Mouse (Mus musculus) kidney, postnatal 4 days (tissue): ENCODE results near the gene Nr2c1.

Experiments used
- DNase-seq, 2 experiments: peaks; one replicate each; pipeline ENCODE4 v3.0.0; 2021; ENCODE audit warnings: mixed read lengths in 2 of 2

Gene Nr2c1

GRCm38 (mm10) chr10:94147756-94148531 is at the start of gene Nr2c1:
Gene Nr2c1, plus strand, starts transcription at chr10:94148023.
- DNase-seq: peak; percentile 90 to 94

GRCm38 (mm10) chr10:94098100-94098499 is 49.7 kb upstream of the Nr2c1 start:
- DNase-seq: no peak

GRCm38 (mm10) chr10:94105498-94105897 is 42.3 kb upstream of the Nr2c1 start:
- DNase-seq: no peak

- DNase-seq: peak in 1 of 2 experiments; percentile 21
These were observed 40.7 kb upstream of the Nr2c1 start for GRCm38 (mm10) chr10:94107168-94107567.

- no peak for DNase-seq
These were observed 40.2 kb upstream of the Nr2c1 start for GRCm38 (mm10) chr10:94107607-94108006.

GRCm38 (mm10) chr10:94108791-94109190 is 39.0 kb upstream of the Nr2c1 start:
- no peak for DNase-seq

GRCm38 (mm10) chr10:94110834-94111754 is 36.7 kb upstream of the Nr2c1 start:
- DNase-seq: no peak

GRCm38 (mm10) chr10:94112207-94112606 is 35.6 kb upstream of the Nr2c1 start:
- DNase-seq: no peak

- peak; percentile 89 to 91 for DNase-seq
These were observed 31.8 kb upstream of the Nr2c1 start for GRCm38 (mm10) chr10:94115893-94116599.

GRCm38 (mm10) chr10:94116781-94117340 is 31.0 kb upstream of the Nr2c1 start:
- DNase-seq: peak in 1 of 2 experiments; percentile 16

GRCm38 (mm10) chr10:94117916-94118315 is 29.9 kb upstream of the Nr2c1 start:
- no peak for DNase-seq

- no peak for DNase-seq
These were observed 28.8 kb upstream of the Nr2c1 start for GRCm38 (mm10) chr10:94118993-94119392.

- DNase-seq: no peak
These were observed 27.1 kb upstream of the Nr2c1 start for GRCm38 (mm10) chr10:94120676-94121075.

- no peak for DNase-seq
These were observed 25.2 kb upstream of the Nr2c1 start for GRCm38 (mm10) chr10:94122595-94122994.

- DNase-seq: no peak
These were observed 24.2 kb upstream of the Nr2c1 start for GRCm38 (mm10) chr10:94123581-94123980.

- DNase-seq: peak; percentile 50 to 57
These were observed 23.4 kb upstream of the Nr2c1 start for GRCm38 (mm10) chr10:94124376-94124775.

- peak; percentile 57 to 71 for DNase-seq
These were observed 18.1 kb upstream of the Nr2c1 start for GRCm38 (mm10) chr10:94129680-94130119.

GRCm38 (mm10) chr10:94133081-94133480 is 14.7 kb upstream of the Nr2c1 start:
- DNase-seq: no peak

GRCm38 (mm10) chr10:94133674-94134073 is 14.1 kb upstream of the Nr2c1 start:
- DNase-seq: no peak

- DNase-seq: no peak
These were observed 13.1 kb upstream of the Nr2c1 start for GRCm38 (mm10) chr10:94134535-94135390.

GRCm38 (mm10) chr10:94138890-94139482 is 8.8 kb upstream of the Nr2c1 start:
- no peak for DNase-seq
